Mouse (Mus musculus) MEL (cell line): ENCODE data around the gene Spo11.

Experiments used
- CTCF ChIP-seq, 3 experiments: IDR thresholded peaks in 2 of 3; conservative IDR thresholded peaks in 1 of 3; 2 replicates each; pipeline ENCODE4 v1.5.1; 2011 to 2012; ENCODE audit warnings: low read length in 3 of 3, low read depth in 2 of 3, mild to moderate bottlenecking in 2 of 3, improper control_type of control experiment in 1 of 3, inconsistent platforms in 1 of 3, mixed read lengths in 1 of 3, moderate library complexity in 1 of 3; ENCODE audit not compliant: control insufficient read depth in 1 of 3, insufficient read depth in 1 of 3, poor library complexity in 1 of 3, severe bottlenecking in 1 of 3
- GATA1 ChIP-seq: IDR thresholded peaks from 2 replicates; pipeline ENCODE4 v1.6.1; 2011; ENCODE audit warnings: low read depth, low read length, improper control_type of control experiment
- NRF1 ChIP-seq: IDR thresholded peaks from 2 replicates; pipeline ENCODE4 v1.6.1; 2014; ENCODE audit warnings: low read depth, mild to moderate bottlenecking, inconsistent platforms, low read length, improper control_type of control experiment, moderate library complexity; ENCODE audit not compliant: poor library complexity, insufficient read depth, severe bottlenecking
- RAD21 ChIP-seq: IDR thresholded peaks from 2 replicates; pipeline ENCODE4 v1.6.1; 2011; ENCODE audit warnings: mild to moderate bottlenecking, low read depth, low read length, improper control_type of control experiment

- TF ChIP-seq CTCF (IDR thresholded peaks at IDR 0.05 in 2 of 3, conservative IDR thresholded peaks at IDR 0.05 in 1 of 3; ENCODE audit: control insufficient read depth in 1 of 3, insufficient read depth in 1 of 3, low read depth in 2 of 3, low read length in 3 of 3, poor library complexity in 1 of 3, severe bottlenecking in 1 of 3) (no peak), RAD21 (no peak), NRF1 (no peak), GATA1 (no peak)
Measured at GRCm38 (mm10) chr2:173000285-173000652, 22.8 kb downstream of the Spo11 start.
